Mouse (Mus musculus) CH12.LX (cell line): ENCODE data around the gene Dlg5.

ENCODE experiments used
- UBTF ChIP-seq: IDR thresholded peaks from 2 replicates; pipeline ENCODE4 v1.6.1; 2012; ENCODE audit warnings: low read depth, mild to moderate bottlenecking, inconsistent platforms, low read length, improper control_type of control experiment, moderate library complexity
- ZKSCAN1 ChIP-seq: IDR thresholded peaks from 2 replicates; pipeline ENCODE4 v1.6.1; 2012; ENCODE audit warnings: low read depth, inconsistent platforms, low read length, improper control_type of control experiment, borderline replicate concordance

GRCm38 (mm10) chr14:24179466-24179991 lies 66.2 kb downstream of the Dlg5 start:
- no peak for TF ChIP-seq ZKSCAN1
- no peak for TF ChIP-seq UBTF
